9 mouse cellular contexts compared by ENCODE assay signal in genomic region chr6:24054086-24054710, GRCm38 (mm10).
"Had no signal": no experiment of that assay in that cellular context is flagged by ENCODE, and none has a peak within 500 bp of the region (broad histone marks: within the 10 kb centered on the region; RNA-seq: fewer than 3 reads in every experiment).

No protein-coding gene starts in this region.

- DNase-seq: kidney, postnatal 10 days; kidney, postnatal 36 days; liver, embryonic 13.5 days; lung, adult 2 months; retina, postnatal 1 day; right cerebral cortex, postnatal 25 days; spleen, adult 18-20 months; thymus, postnatal 25 days had no signal

- ATAC-seq: midbrain, embryonic 15.5 days had no signal
